Mouse (Mus musculus) C2C12 (cell line): ENCODE data around the gene Trim41. TPM values are rescaled to one million over a fixed set of nuclear protein-coding genes. Genes with fewer than 3 reads are reported as not detected.
"Not testable (repeated sequence)": the region's sequence is repeated elsewhere in the genome, so short reads cannot be mapped to it uniquely, and the experiment has no call there.

Experiments
- H3K27me3 ChIP-seq: one replicate; pipeline ENCODE4 v1.6.1; 2011; ENCODE audit not compliant: control insufficient read depth, insufficient read depth, insufficient read length
- H3K36me3 ChIP-seq: one replicate; pipeline ENCODE4 v1.6.1; 2011; ENCODE audit not compliant: control insufficient read depth, insufficient read depth
- H3K4me3 ChIP-seq: one replicate; pipeline ENCODE4 v1.5.1; 2011; ENCODE audit warnings: mild to moderate bottlenecking, control low read depth; ENCODE audit not compliant: poor library complexity, insufficient read depth, severe bottlenecking
- H3K79me2 ChIP-seq: one replicate; pipeline ENCODE4 v1.6.1; 2011; ENCODE audit not compliant: control insufficient read depth, insufficient read depth
- H3K79me3 ChIP-seq: one replicate; pipeline ENCODE4 v1.6.1; 2011; ENCODE audit warnings: low read depth, control low read depth
- H3ac ChIP-seq: one replicate; pipeline ENCODE3; 2011; ENCODE audit warnings: low read depth; ENCODE audit not compliant: control insufficient read depth, insufficient read length
- CEBPB ChIP-seq: IDR thresholded peaks from one replicate; pipeline ENCODE4 v1.6.1; 2011; ENCODE audit warnings: low read depth, mild to moderate bottlenecking, control low read depth, moderate library complexity
- CTCF ChIP-seq: IDR thresholded peaks from one replicate; pipeline ENCODE4 v1.5.1; 2011; ENCODE audit not compliant: control insufficient read depth, insufficient read depth, insufficient read length
- FOSL1 ChIP-seq: IDR thresholded peaks from one replicate; pipeline ENCODE4 v1.8.0; 2011; ENCODE audit warnings: mild to moderate bottlenecking, low read length; ENCODE audit not compliant: poor library complexity, insufficient read depth, severe bottlenecking
- MAX ChIP-seq: IDR thresholded peaks from one replicate; pipeline ENCODE4 v1.6.1; 2011; ENCODE audit warnings: mild to moderate bottlenecking, control low read depth
- MYOD1 ChIP-seq: IDR thresholded peaks from one replicate; pipeline ENCODE4 v1.6.1; 2011; ENCODE audit warnings: low read depth; ENCODE audit not compliant: control insufficient read depth, insufficient read length
- MYOG ChIP-seq: IDR thresholded peaks from one replicate; pipeline ENCODE4 v1.6.1; 2011; ENCODE audit not compliant: control insufficient read depth, insufficient read length; ENCODE audit errors: extremely low read depth
- USF1 ChIP-seq: IDR thresholded peaks from one replicate; pipeline ENCODE4 v1.6.1; 2011; ENCODE audit warnings: low read depth, mild to moderate bottlenecking, control low read depth, moderate library complexity
- polyA plus RNA-seq: library from polyadenylated mRNA; unstranded; fragments of >200 nt; fragmentation: generic; extraction: Trizol; gene quantifications from one replicate; pipeline ENCODE4 v1.2.1, GENCODE M21; 2012; ENCODE audit warnings: missing spikeins

The Trim41 gene
- polyA plus RNA-seq, 1 experiment, result 24.4 TPM

GRCm38 (mm10) chr11:48798308-48798707, 18.8 kb downstream of the Trim41 start:
- TF ChIP-seq CTCF, result no peak
- peaks cover 60% of the 10 kb centered on the region for H3K79me2 ChIP-seq
- H3K27me3 ChIP-seq, result no peaks in the 10 kb centered on the region
- peaks cover 28% of the 10 kb centered on the region for H3K36me3 ChIP-seq
- H3ac ChIP-seq, result no peak overlapping the region
- peaks cover 41% of the 10 kb centered on the region for H3K79me3 ChIP-seq
- H3K4me3 ChIP-seq, result peak overlapping the region; percentile 88

GRCm38 (mm10) chr11:48797287-48797686, 19.9 kb downstream of the Trim41 start:
- TF ChIP-seq CEBPB (no peak), MAX (no peak), MYOD1 (no peak), USF1 (no peak), MYOG (no peak), CTCF (no peak), FOSL1 (no peak)
- Histone ChIP-seq H3K4me3 (no peak overlapping the region), H3K79me3 (peaks cover 31% of the 10 kb centered on the region), H3K36me3 (peaks cover 18% of the 10 kb centered on the region), H3K27me3 (no peaks in the 10 kb centered on the region), H3K79me2 (peaks cover 50% of the 10 kb centered on the region), H3ac (no peak overlapping the region)

GRCm38 (mm10) chr11:48796290-48796689, 20.9 kb downstream of the Trim41 start:
- no peaks in the 10 kb centered on the region for H3K27me3 ChIP-seq
- H3K79me2 ChIP-seq, result peaks cover 40% of the 10 kb centered on the region
- no peak overlapping the region for H3ac ChIP-seq
- H3K36me3 ChIP-seq, result peaks cover 8% of the 10 kb centered on the region
- TF ChIP-seq MYOG (no peak), FOSL1 (no peak), USF1 (no peak), CTCF (no peak), MAX (no peak), CEBPB (no peak), MYOD1 (no peak)
- no peak overlapping the region for H3K4me3 ChIP-seq
- H3K79me3 ChIP-seq, result peaks cover 21% of the 10 kb centered on the region

GRCm38 (mm10) chr11:48795221-48795620, 21.9 kb downstream of the Trim41 start:
- no peaks in the 10 kb centered on the region for H3K27me3 ChIP-seq
- TF ChIP-seq FOSL1 (no peak), MAX (no peak)
- no peak overlapping the region for H3ac ChIP-seq
- peaks cover 10% of the 10 kb centered on the region for H3K79me3 ChIP-seq
- no peak overlapping the region for H3K4me3 ChIP-seq
- no peaks in the 10 kb centered on the region for H3K36me3 ChIP-seq
- peaks cover 29% of the 10 kb centered on the region for H3K79me2 ChIP-seq

GRCm38 (mm10) chr11:48793184-48793583, 24.0 kb downstream of the Trim41 start:
- H3K4me3 ChIP-seq, result no peak overlapping the region
- no peak for TF ChIP-seq MYOG
- no peak for TF ChIP-seq FOSL1
- TF ChIP-seq CTCF, result no peak
- no peak for TF ChIP-seq CEBPB
- TF ChIP-seq USF1, result no peak
- TF ChIP-seq MAX, result no peak
- no peaks in the 10 kb centered on the region for H3K27me3 ChIP-seq
- H3K79me2 ChIP-seq, result peaks cover 11% of the 10 kb centered on the region
- H3K36me3 ChIP-seq, result no peaks in the 10 kb centered on the region
- peaks cover 5% of the 10 kb centered on the region for H3K79me3 ChIP-seq
- no peak overlapping the region for H3ac ChIP-seq

- not testable (repeated sequence) for H3K79me3 ChIP-seq, H3K4me3 ChIP-seq, H3K27me3 ChIP-seq, H3ac ChIP-seq, H3K36me3 ChIP-seq, H3K79me2 ChIP-seq
These were observed 25.3 kb downstream of the Trim41 start for GRCm38 (mm10) chr11:48791894-48792293.
